Mouse (Mus musculus): Measurements from ENCODE around the gene Tmem170b. TPM values are rescaled to one million over a fixed set of nuclear protein-coding genes. Genes with fewer than 3 reads are reported as not detected.

Tmem170b gene
- polyA plus RNA-seq, 1 experiment from 2014 or later = 7.3 TPM

DNA sequence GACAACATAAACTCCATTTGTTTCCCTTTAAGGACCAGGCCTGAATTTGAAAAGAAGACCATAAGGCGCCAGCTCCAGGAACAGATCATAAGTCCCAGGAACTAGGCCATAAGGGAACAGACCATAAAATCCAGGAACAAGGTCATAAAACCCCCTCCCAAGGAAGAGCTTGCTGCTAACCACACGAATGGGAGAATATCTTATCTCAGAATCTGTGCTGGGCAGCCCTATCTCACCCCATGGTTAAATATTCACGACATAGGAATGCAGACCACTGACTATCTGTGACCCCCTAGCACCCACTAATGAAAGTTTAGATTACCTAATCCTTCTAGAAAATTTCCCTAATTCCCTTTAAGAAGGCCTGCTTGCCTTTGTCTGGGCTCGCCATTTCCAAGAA lies 20.8 kb upstream of the Tmem170b start:
- H3K27ac ChIP-seq = no peak overlapping the region
- H3K4me2 ChIP-seq = no peak overlapping the region
- no peaks in the 10 kb centered on the region for H3K9me3 ChIP-seq (replicated peaks)
- ATAC-seq = no peak
- no peaks in the 10 kb centered on the region for H3K4me1 ChIP-seq
- H3K9ac ChIP-seq = no peak overlapping the region
- no peak overlapping the region for H3K4me3 ChIP-seq
- WGBS (ENCODE audit: insufficient replicate concordance) = 54% methylated on average over 4 of the region's 4 CpGs
- H3K36me3 ChIP-seq = no peaks in the 10 kb centered on the region
- H3K27me3 ChIP-seq (replicated peaks) = no peaks in the 10 kb centered on the region

DNA sequence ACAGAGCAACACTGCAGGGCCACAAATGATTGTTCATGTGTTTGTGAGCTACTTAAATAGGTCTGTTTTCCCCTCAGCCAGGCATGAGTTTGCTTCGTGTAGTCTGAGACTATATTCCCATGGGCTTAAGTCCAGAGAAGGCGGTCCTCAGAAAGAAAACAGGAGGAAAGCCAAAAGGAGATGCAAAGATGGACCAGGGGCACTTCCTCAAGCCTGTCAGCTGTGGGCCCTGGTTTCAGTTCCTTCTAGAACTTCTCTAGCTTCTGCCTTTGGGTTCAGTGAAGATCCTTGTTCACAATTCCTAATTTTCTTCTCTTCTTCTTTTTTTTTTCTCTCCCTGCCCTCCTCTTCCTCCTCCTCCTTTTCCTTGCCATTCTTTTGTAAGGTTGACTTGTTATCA lies 9.0 kb upstream of the Tmem170b start:
- H3K36me3 ChIP-seq = no peaks in the 10 kb centered on the region
- no peak overlapping the region for H3K4me3 ChIP-seq
- H3K27me3 ChIP-seq (replicated peaks) = no peaks in the 10 kb centered on the region
- no peaks in the 10 kb centered on the region for H3K4me1 ChIP-seq
- WGBS (ENCODE audit: insufficient replicate concordance) = 46% methylated on average over 2 of the region's 2 CpGs
- H3K9ac ChIP-seq = no peak overlapping the region
- no peak overlapping the region for H3K4me2 ChIP-seq
- H3K9me3 ChIP-seq (replicated peaks) = no peaks in the 10 kb centered on the region
- no peak overlapping the region; the same call in 1 of the 2 replicates for H3K27ac ChIP-seq
- no peak for ATAC-seq

DNA sequence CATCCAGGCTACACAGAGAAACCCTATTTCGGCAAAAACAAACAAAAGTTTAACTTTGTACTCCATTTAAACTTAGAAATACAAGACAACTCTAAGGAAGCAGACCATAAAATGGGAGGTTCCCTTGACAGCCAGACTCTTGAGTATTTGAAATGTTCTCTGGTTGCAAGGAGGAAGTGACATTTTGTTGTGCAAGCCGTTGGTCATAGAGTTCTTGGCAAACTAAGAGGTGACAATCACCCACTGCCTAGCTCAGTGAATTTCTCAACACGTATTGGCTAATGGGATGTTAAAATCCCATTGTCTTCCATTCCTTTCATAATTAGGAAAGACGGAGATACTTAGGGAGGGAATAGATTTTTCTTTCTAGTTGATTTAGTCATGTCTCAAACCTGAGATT lies 5.7 kb upstream of the Tmem170b start:
- Histone ChIP-seq H3K4me1 (peaks cover 11% of the 10 kb centered on the region; the same call in 1 of the 2 replicates), H3K9ac (no peak overlapping the region), H3K36me3 (no peaks in the 10 kb centered on the region), H3K27ac (no peak overlapping the region), H3K4me3 (no peak overlapping the region), H3K4me2 (no peak overlapping the region), H3K27me3 (replicated peaks) (no peaks in the 10 kb centered on the region), H3K9me3 (replicated peaks) (no peaks in the 10 kb centered on the region)
- WGBS (ENCODE audit: insufficient replicate concordance) = 48% methylated on average over 4 of the region's 4 CpGs
- ATAC-seq = no peak

GRCm38 (mm10) chr13:41601056-41601455 lies 4.7 kb upstream of the Tmem170b start:
- peaks cover 12% of the 10 kb centered on the region; the same call in 1 of the 2 replicates for H3K4me1 ChIP-seq
- H3K9me3 ChIP-seq (replicated peaks) = no peaks in the 10 kb centered on the region
- H3K27ac ChIP-seq = no peak overlapping the region
- no peak overlapping the region for H3K4me2 ChIP-seq
- H3K36me3 ChIP-seq = no peaks in the 10 kb centered on the region
- ATAC-seq = no peak
- H3K27me3 ChIP-seq (replicated peaks) = no peaks in the 10 kb centered on the region
- 53% methylated on average over 3 of the region's 3 CpGs for WGBS (ENCODE audit: insufficient replicate concordance)
- no peak overlapping the region for H3K9ac ChIP-seq
- H3K4me3 ChIP-seq = no peak overlapping the region

GRCm38 (mm10) chr13:41603921-41604466 lies 1.7 kb upstream of the Tmem170b start:
- 76% methylated on average over 5 of the region's 5 CpGs for WGBS (ENCODE audit: insufficient replicate concordance)
- H3K27ac ChIP-seq = no peak overlapping the region
- H3K9ac ChIP-seq = no peak overlapping the region
- H3K4me2 ChIP-seq = no peak overlapping the region
- no peaks in the 10 kb centered on the region for H3K9me3 ChIP-seq (replicated peaks)
- H3K4me3 ChIP-seq = no peak overlapping the region
- peaks cover 37% of the 10 kb centered on the region for H3K4me1 ChIP-seq
- H3K36me3 ChIP-seq = no peaks in the 10 kb centered on the region
- H3K27me3 ChIP-seq (replicated peaks) = no peaks in the 10 kb centered on the region
- no peak for ATAC-seq

DNA sequence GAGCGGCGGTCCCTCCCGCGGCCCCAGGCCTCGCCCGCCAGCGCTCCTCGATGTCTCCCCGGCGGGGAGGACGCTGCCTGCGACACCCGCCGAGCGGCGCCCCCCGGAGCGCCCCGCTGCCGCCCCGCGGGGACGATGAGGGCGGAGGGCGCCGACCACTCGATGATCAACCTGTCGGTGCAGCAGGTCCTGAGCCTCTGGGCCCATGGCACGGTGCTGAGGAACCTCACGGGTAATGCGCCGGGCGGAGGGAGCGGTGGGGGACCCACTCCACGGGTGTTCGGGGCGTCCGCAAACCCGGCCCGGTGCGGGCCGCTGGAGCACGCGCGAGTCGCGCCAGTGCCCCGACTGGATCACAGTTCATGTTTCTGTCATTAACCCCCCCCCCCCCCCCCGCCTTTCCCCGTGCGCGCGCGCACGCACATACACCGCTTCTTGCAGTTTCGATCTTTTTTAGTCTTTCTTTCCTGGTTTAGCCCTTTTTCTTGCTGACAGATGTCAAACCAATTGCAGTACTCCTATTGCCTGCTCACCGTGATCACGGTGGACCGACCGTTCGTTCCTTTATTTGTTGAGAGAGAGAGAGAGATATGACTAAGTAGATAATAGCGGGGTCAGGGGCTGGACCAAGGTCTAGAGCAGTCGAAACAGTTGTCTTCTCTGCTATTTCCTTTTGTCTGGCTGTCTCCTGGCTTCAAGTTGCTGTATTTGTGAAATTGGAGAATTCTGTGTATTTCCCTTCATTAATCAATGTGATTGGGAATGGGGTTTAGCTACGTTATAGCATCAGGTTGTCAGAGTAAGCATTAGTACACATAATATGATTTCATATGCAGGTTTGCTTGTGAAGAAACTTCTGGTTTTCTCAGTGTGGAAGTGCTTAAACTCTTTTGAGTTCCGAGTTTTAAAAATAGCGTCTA lies 634 bp downstream of the Tmem170b start:
- peak overlapping the region; percentile 75 for H3K4me3 ChIP-seq
- peak overlapping the region; percentile 96 for H3K4me2 ChIP-seq
- peak overlapping the region; percentile 84 for H3K27ac ChIP-seq
- peak overlapping the region; percentile 92 for H3K9ac ChIP-seq
- no peaks in the 10 kb centered on the region for H3K36me3 ChIP-seq
- no peaks in the 10 kb centered on the region for H3K9me3 ChIP-seq (replicated peaks)
- H3K4me1 ChIP-seq = peaks cover 38% of the 10 kb centered on the region
- ATAC-seq = peak; percentile 14
- WGBS (ENCODE audit: insufficient replicate concordance) = 2% methylated on average over 44 of the region's 67 CpGs
- no peaks in the 10 kb centered on the region for H3K27me3 ChIP-seq (replicated peaks)

DNA sequence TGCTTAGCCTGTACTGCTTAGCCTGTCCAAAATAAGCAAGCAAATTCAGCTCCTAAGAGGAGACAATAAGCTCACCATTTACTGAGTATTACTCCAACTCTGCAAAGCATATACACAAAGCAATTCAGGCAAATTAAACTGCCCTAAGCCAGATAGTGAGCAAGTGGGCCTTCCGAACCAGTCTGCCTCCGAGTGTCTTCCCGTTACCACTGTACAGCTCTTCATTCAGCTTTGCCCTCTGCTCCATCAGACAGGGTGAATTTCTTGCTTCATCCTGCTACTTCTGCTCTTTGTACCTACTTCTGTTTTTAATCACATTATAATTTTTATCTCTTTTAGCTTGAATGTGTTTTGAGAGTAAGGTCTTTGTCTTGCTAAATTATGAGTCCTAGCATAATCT lies 1.9 kb downstream of the Tmem170b start:
- H3K4me1 ChIP-seq = peaks cover 38% of the 10 kb centered on the region
- H3K4me3 ChIP-seq = peak overlapping the region; percentile 75; the same call in 1 of the 2 replicates
- H3K9ac ChIP-seq = no peak overlapping the region
- WGBS (ENCODE audit: insufficient replicate concordance) = 91% methylated on average over 3 of the region's 3 CpGs
- H3K36me3 ChIP-seq = no peaks in the 10 kb centered on the region
- no peak overlapping the region for H3K27ac ChIP-seq
- H3K9me3 ChIP-seq (replicated peaks) = no peaks in the 10 kb centered on the region
- H3K27me3 ChIP-seq (replicated peaks) = no peaks in the 10 kb centered on the region
- no peak for ATAC-seq
- H3K4me2 ChIP-seq = peak overlapping the region; percentile 96

GRCm38 (mm10) chr13:41608559-41608958 lies 2.9 kb downstream of the Tmem170b start:
- Histone ChIP-seq H3K9ac (no peak overlapping the region), H3K36me3 (no peaks in the 10 kb centered on the region), H3K27me3 (replicated peaks) (no peaks in the 10 kb centered on the region), H3K4me1 (peaks cover 37% of the 10 kb centered on the region), H3K4me3 (no peak overlapping the region), H3K9me3 (replicated peaks) (no peaks in the 10 kb centered on the region), H3K27ac (no peak overlapping the region), H3K4me2 (0 out of 2 replicates have a peak overlapping the region, but pooled peaks have one; percentile 4)
- 40% methylated on average over 2 of the region's 2 CpGs for WGBS (ENCODE audit: insufficient replicate concordance)
- ATAC-seq = no peak

- no peak overlapping the region for H3K4me2 ChIP-seq
- H3K9me3 ChIP-seq (replicated peaks) = no peaks in the 10 kb centered on the region
- no peak for ATAC-seq
- peaks cover 27% of the 10 kb centered on the region for H3K4me1 ChIP-seq
- no peaks in the 10 kb centered on the region for H3K36me3 ChIP-seq
- H3K4me3 ChIP-seq = no peak overlapping the region
- no peak overlapping the region for H3K27ac ChIP-seq
- 79% methylated on average over 1 of the region's 1 CpGs for WGBS (ENCODE audit: insufficient replicate concordance)
- no peak overlapping the region for H3K9ac ChIP-seq
- H3K27me3 ChIP-seq (replicated peaks) = no peaks in the 10 kb centered on the region
Observed at GRCm38 (mm10) chr13:41611046-41611445, 5.3 kb downstream of the Tmem170b start.

DNA sequence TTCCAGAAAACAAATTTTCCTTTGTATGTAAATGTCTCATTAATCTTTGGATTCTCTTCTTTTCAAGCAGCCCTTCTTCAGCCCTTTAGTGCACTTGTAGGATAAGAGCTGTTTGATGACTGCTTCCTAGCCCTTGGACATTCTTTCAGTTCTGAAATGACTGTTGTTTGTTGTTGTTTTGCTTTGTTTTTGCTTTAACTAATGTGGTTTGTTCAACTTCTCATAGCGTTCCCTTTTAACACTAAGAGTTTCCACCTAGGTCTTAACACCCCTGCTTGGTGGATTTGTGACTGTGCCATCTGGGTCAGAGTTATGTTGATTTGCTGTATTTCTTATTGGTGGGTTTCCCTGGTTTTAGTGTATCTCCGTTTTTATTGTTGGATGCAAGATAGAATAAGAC lies 8.8 kb downstream of the Tmem170b start:
- no peak overlapping the region for H3K4me2 ChIP-seq
- no peak for ATAC-seq
- peaks cover 11% of the 10 kb centered on the region for H3K4me1 ChIP-seq
- no peaks in the 10 kb centered on the region for H3K9me3 ChIP-seq (replicated peaks)
- 77% methylated on average over 2 of the region's 2 CpGs for WGBS (ENCODE audit: insufficient replicate concordance)
- no peak overlapping the region for H3K4me3 ChIP-seq
- H3K9ac ChIP-seq = no peak overlapping the region
- H3K27ac ChIP-seq = no peak overlapping the region
- H3K36me3 ChIP-seq = no peaks in the 10 kb centered on the region
- H3K27me3 ChIP-seq (replicated peaks) = no peaks in the 10 kb centered on the region

DNA sequence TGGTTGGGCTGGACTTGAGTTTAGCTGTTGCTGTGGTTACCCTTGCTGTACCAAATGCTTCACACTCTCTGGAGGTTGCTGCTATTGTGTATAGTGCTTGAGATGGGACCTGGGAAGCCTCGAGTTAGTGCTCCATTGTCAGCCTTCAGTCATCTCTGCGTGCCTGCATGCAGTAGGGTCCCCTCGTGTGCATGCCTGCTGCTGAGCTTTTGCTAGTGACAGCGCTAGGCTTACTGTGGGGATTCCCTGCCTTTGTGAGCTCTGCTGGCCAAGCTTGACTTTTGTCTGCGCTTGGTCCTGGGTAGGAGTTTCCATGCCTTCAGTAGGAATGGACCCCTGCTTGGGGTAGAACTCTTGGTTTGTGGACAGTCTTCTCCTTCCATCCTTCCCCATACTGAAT lies 9.3 kb downstream of the Tmem170b start:
- no peak for ATAC-seq
- Histone ChIP-seq H3K27ac (no peak overlapping the region), H3K4me3 (no peak overlapping the region), H3K9me3 (replicated peaks) (no peaks in the 10 kb centered on the region), H3K9ac (no peak overlapping the region), H3K4me1 (peaks cover 15% of the 10 kb centered on the region), H3K4me2 (no peak overlapping the region), H3K36me3 (no peaks in the 10 kb centered on the region), H3K27me3 (replicated peaks) (no peaks in the 10 kb centered on the region)
- 61% methylated on average over 5 of the region's 5 CpGs for WGBS (ENCODE audit: insufficient replicate concordance)

DNA sequence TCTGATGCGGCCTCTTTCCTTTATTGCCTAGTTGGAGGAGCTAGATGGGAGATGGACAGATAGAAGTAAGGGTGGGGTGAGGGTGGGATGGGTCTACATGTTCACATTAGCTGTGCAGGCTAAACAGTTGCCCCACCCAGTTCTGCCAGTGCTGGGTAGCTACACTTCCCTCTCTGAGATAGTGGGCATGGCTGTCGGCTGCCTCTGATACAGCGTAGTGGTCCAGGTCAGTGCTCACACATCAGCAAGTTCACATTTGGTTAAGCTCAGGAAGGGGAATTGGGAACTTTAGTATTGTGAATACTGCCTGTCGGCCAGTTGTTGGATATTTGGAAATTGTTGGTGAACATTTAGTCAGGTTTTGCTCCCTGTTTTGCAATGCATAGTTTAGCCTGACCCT lies 13.8 kb downstream of the Tmem170b start:
- Histone ChIP-seq H3K9ac (no peak overlapping the region), H3K27ac (no peak overlapping the region), H3K4me1 (peaks cover 19% of the 10 kb centered on the region), H3K4me2 (no peak overlapping the region), H3K4me3 (no peak overlapping the region), H3K27me3 (replicated peaks) (no peaks in the 10 kb centered on the region), H3K9me3 (replicated peaks) (no peaks in the 10 kb centered on the region), H3K36me3 (no peaks in the 10 kb centered on the region)
- ATAC-seq = peak; percentile 88
- WGBS (ENCODE audit: insufficient replicate concordance) = 53% methylated on average over 4 of the region's 4 CpGs
